ENCODE assay signal across 8 mouse cellular contexts in genomic region chrX:164287077-164287476, GRCm38 (mm10). TPM values are rescaled to one million over a fixed set of nuclear protein-coding genes. Genes with fewer than 3 reads are reported as not detected.
DNase-seq lines count a peak whose midpoint lies in the region; ATAC-seq and TF ChIP-seq lines count a peak whose summit lies in the region.

No protein-coding gene starts in this region.

- intact Hi-C loops in left cerebral cortex, postnatal 4 days (cut with DNase I), result no loop called here

- no peak overlapping the region for H3K27ac ChIP-seq in embryonic facial prominence, embryonic 11.5 days (replicated peaks; ENCODE audit: low read depth, low read length)
- no peak overlapping the region for H3K27ac ChIP-seq in embryonic facial prominence, embryonic 10.5 days (replicated peaks)
- H3K27ac ChIP-seq in MEL (ENCODE audit: control insufficient read depth, low read depth, low read length), result no peak overlapping the region

- H3K79me2 ChIP-seq in MEL (ENCODE audit: control insufficient read depth, insufficient read depth, low read length, poor library complexity), result no peaks in the 10 kb centered on the region

- H3K9ac ChIP-seq in embryonic facial prominence, embryonic 11.5 days (replicated peaks; ENCODE audit: low read length), result no peak overlapping the region
- H3K9ac ChIP-seq in MEL (ENCODE audit: control insufficient read depth, low read depth, low read length, poor library complexity, severe bottlenecking), result no peak overlapping the region

- TF ChIP-seq POLR2A in MEL (IDR thresholded peaks at IDR 0.05; ENCODE audit: control insufficient read depth in 1 of 2, insufficient read depth in 1 of 2, low read depth in 1 of 2, low read length in 2 of 2, poor library complexity in 1 of 2), result no peak

- no peak for ATAC-seq in embryonic facial prominence, embryonic 11.5 days (replicated peaks; ENCODE audit: insufficient number of reproducible peaks, low FRiP score, low TSS enrichment, low read depth)
- no peak for ATAC-seq in monocyte, adult 5-6 weeks (replicated peaks; ENCODE audit: insufficient number of reproducible peaks, low FRiP score, low TSS enrichment, poor library complexity, severe bottlenecking)

- H3K4me2 ChIP-seq in embryonic facial prominence, embryonic 11.5 days (ENCODE audit: low read depth, low read length), result no peak overlapping the region

- no peaks in the 10 kb centered on the region for H3K9me3 ChIP-seq in embryonic facial prominence, embryonic 11.5 days (replicated peaks; ENCODE audit: control insufficient read depth, low read length)
- no peaks in the 10 kb centered on the region for H3K9me3 ChIP-seq in embryonic facial prominence, embryonic 10.5 days
- H3K9me3 ChIP-seq in MEL (replicated peaks; ENCODE audit: insufficient read depth, low read length), result no peaks in the 10 kb centered on the region

- no peaks in the 10 kb centered on the region for H3K36me3 ChIP-seq in embryonic facial prominence, embryonic 11.5 days (replicated peaks; ENCODE audit: control insufficient read depth, insufficient read depth, low read depth, low read length)
- H3K36me3 ChIP-seq in embryonic facial prominence, embryonic 10.5 days (replicated peaks), result no peaks in the 10 kb centered on the region
- H3K36me3 ChIP-seq in MEL (ENCODE audit: control insufficient read depth in 1 of 2, insufficient read depth in 2 of 2, low read length in 2 of 2), result no peaks in the 10 kb centered on the region

- WGBS in embryonic facial prominence, embryonic 11.5 days, result 63% methylated on average over 3 of the region's 3 CpGs
- WGBS in embryonic facial prominence, embryonic 10.5 days, result 66% methylated on average over 3 of the region's 3 CpGs

- peak; percentile 47 to 71 (median 50) for TF ChIP-seq CTCF in MEL (IDR thresholded peaks at IDR 0.05 in 2 of 3, conservative IDR thresholded peaks at IDR 0.05 in 1 of 3; ENCODE audit: control insufficient read depth in 1 of 3, insufficient read depth in 1 of 3, low read depth in 2 of 3, low read length in 3 of 3, poor library complexity in 1 of 3, severe bottlenecking in 1 of 3)

- no peaks in the 10 kb centered on the region for H3K27me3 ChIP-seq in embryonic facial prominence, embryonic 11.5 days (ENCODE audit: control insufficient read depth, insufficient read depth, low read length)
- peaks cover 70% of the 10 kb centered on the region for H3K27me3 ChIP-seq in embryonic facial prominence, embryonic 10.5 days (replicated peaks; ENCODE audit: low read depth, poor library complexity, severe bottlenecking)
- no peaks in the 10 kb centered on the region for H3K27me3 ChIP-seq in MEL (ENCODE audit: control insufficient read depth in 1 of 2, insufficient read depth in 2 of 2, low read length in 2 of 2)

- no peak overlapping the region for H3K4me3 ChIP-seq in embryonic facial prominence, embryonic 11.5 days (ENCODE audit: low read depth, low read length)
- H3K4me3 ChIP-seq in embryonic facial prominence, embryonic 10.5 days, result no peak overlapping the region
- no peak overlapping the region for H3K4me3 ChIP-seq in MEL (ENCODE audit: control insufficient read depth in 1 of 2, insufficient read depth in 1 of 2, low read depth in 2 of 2, low read length in 2 of 2)

- peak; percentile 16 for DNase-seq in embryonic facial prominence, embryonic 11.5 days (ENCODE audit: low spot score)
- no peak for DNase-seq in embryonic facial prominence, embryonic 10.5 days (ENCODE audit: low spot score)
- peak; percentile 2 for DNase-seq in left cerebral cortex, postnatal 4 days
- no peak for DNase-seq in left cerebral cortex, adult 9 months (ENCODE audit: low spot score in 2 of 2)
- DNase-seq in MEL (ENCODE audit: low read depth, low spot score), result peak; percentile 54
- DNase-seq in kidney, postnatal 10 days, result peak; percentile 54
- no peak for DNase-seq in cerebellum, adult 9-10 months

- TF ChIP-seq EP300 in MEL (IDR thresholded peaks at IDR 0.05; ENCODE audit: low read depth in 1 of 2, low read length in 2 of 2), result no peak

- peak; percentile 55 for TF ChIP-seq RAD21 in MEL (IDR thresholded peaks at IDR 0.05; ENCODE audit: low read depth, low read length)

- H3K4me1 ChIP-seq in embryonic facial prominence, embryonic 11.5 days (ENCODE audit: control insufficient read depth, insufficient read depth, low read length), result no peaks in the 10 kb centered on the region
- H3K4me1 ChIP-seq in embryonic facial prominence, embryonic 10.5 days, result no peaks in the 10 kb centered on the region
- no peaks in the 10 kb centered on the region for H3K4me1 ChIP-seq in MEL (ENCODE audit: control insufficient read depth in 1 of 2, insufficient read depth in 2 of 2, low read length in 2 of 2)

TF ChIP-seq in MEL, 35 proteins besides CTCF, POLR2A, EP300 and RAD21:
- TF ChIP-seq SMC3 (IDR thresholded peaks at IDR 0.05; ENCODE audit: low read depth, low read length) (peak; percentile 82), ZMIZ1 (IDR thresholded peaks at IDR 0.05; ENCODE audit: low read depth, low read length) (no peak), MAX (IDR thresholded peaks at IDR 0.05; ENCODE audit: low read length) (no peak), ZC3H11A (IDR thresholded peaks at IDR 0.05; ENCODE audit: low read depth, low read length) (peak; percentile 48; the same call in 1 of the 2 replicates), POLR2AphosphoS2 (IDR thresholded peaks at IDR 0.05; ENCODE audit: low read length) (no peak), ETS1 (IDR thresholded peaks at IDR 0.05; ENCODE audit: low read depth, low read length) (no peak), SIN3A (IDR thresholded peaks at IDR 0.05; ENCODE audit: low read length) (no peak), MAZ (IDR thresholded peaks at IDR 0.05; ENCODE audit: low read depth, low read length) (no peak)

RNA-seq across cellular contexts. Expression of gene Pir, which starts 17.9 kb away (rescaled TPM):
- 7.3 and 8.0 TPM in 2 replicates for polyA plus RNA-seq in embryonic facial prominence, embryonic 11.5 days (2014; fragmentation: Nextera tagmentation; extraction: Ambion mirVana)
- polyA plus RNA-seq in embryonic facial prominence, embryonic 10.5 days (2016; fragmentation: Nextera tagmentation; extraction: Ambion mirVana), result 8.0 and 10.0 TPM in 2 replicates
- total RNA-seq in left cerebral cortex, postnatal 4 days (2021), result 1 to 10 TPM; 2.5 to 2.8 TPM
- 2.9 and 5.3 TPM in 2 replicates for total RNA-seq in MEL (2012; rRNA removed)
- polyA plus RNA-seq in MEL (2012; ENCODE audit: insufficient read depth in 1 of 2, insufficient read length in 2 of 2, low read depth in 1 of 2, low replicate concordance in 2 of 2, missing spikeins in 1 of 2), result 100 to 1,000 TPM in 1 of 2 experiments, 10 to 100 TPM in 1; 11.4 to 230 TPM
- 0.58 TPM in 1 of 3 replicates, not detected in the others for total RNA-seq in monocyte, adult 5-6 weeks (2017)

RNA-seq across cellular contexts. Expression of gene Bmx, which starts 29.1 kb away (rescaled TPM):
- 0.35 and 0.59 TPM in 2 replicates for polyA plus RNA-seq in embryonic facial prominence, embryonic 11.5 days (2014; fragmentation: Nextera tagmentation; extraction: Ambion mirVana)
- 0.08 and 0.20 TPM in 2 replicates for polyA plus RNA-seq in embryonic facial prominence, embryonic 10.5 days (2016; fragmentation: Nextera tagmentation; extraction: Ambion mirVana)
- total RNA-seq in left cerebral cortex, postnatal 4 days (2021), result under 1 TPM; 0.48 to 0.64 TPM
- total RNA-seq in MEL (2012; rRNA removed), result not detected in 2 replicates
- polyA plus RNA-seq in MEL (2012; ENCODE audit: insufficient read depth in 1 of 2, insufficient read length in 2 of 2, low read depth in 1 of 2, low replicate concordance in 2 of 2, missing spikeins in 1 of 2), result not detected
- 16.2 to 31.2 TPM (median 29.7 TPM) in 3 replicates for total RNA-seq in monocyte, adult 5-6 weeks (2017)

Comparison
In these comparisons a context has a peak if more than half of its experiments do, and no peak if none do; other contexts are left out.
1. DNase-seq: peak in embryonic facial prominence, embryonic 11.5 days (single experiment), left cerebral cortex, postnatal 4 days (single experiment), MEL (single experiment) and kidney, postnatal 10 days (single experiment); none in embryonic facial prominence, embryonic 10.5 days (single experiment), left cerebral cortex, adult 9 months (0 of 2) and cerebellum, adult 9-10 months (single experiment).
2. RNA of gene Bmx, which starts 29.1 kb away (total RNA-seq): 16.2 to 31.2 TPM in monocyte, adult 5-6 weeks; 0.48 to 0.64 TPM in left cerebral cortex, postnatal 4 days and not detected in MEL; every median in the first group is over 10 times any median in the second.